Mouse (Mus musculus) frontal cortex, postnatal 14 days (tissue): Measurements from ENCODE around the gene Pacsin1.
"Not testable (repeated sequence)": the region's sequence is repeated elsewhere in the genome, so short reads cannot be mapped to it uniquely, and the experiment has no call there.

Experiments
- DNase-seq, 2 experiments: peaks; one replicate each; pipeline ENCODE4 v3.0.0; 2022; ENCODE audit warnings: low spot score in 2 of 2

Pacsin1 gene

GRCm38 (mm10) chr17:27636132-27637020 is 18.9 kb upstream of the Pacsin1 start, which contains the start of gene Rps10:
Rps10 (minus strand) TSS chr17:27636669.
- DNase-seq, result no peak

- DNase-seq, result no peak
These were observed 18.0 kb upstream of the Pacsin1 start for GRCm38 (mm10) chr17:27637333-27637732.

GRCm38 (mm10) chr17:27638921-27639332 is 16.4 kb upstream of the Pacsin1 start:
- DNase-seq, result peak; percentile 59 to 64

- DNase-seq, result not testable (repeated sequence)
These were observed 15.5 kb upstream of the Pacsin1 start for GRCm38 (mm10) chr17:27639851-27640250.

GRCm38 (mm10) chr17:27642491-27643062 is 12.7 kb upstream of the Pacsin1 start:
- DNase-seq, result peak; percentile 73 to 79

- DNase-seq, result no peak
These were observed 12.2 kb upstream of the Pacsin1 start for GRCm38 (mm10) chr17:27643101-27643500.

- no peak for DNase-seq
These were observed 11.6 kb upstream of the Pacsin1 start for GRCm38 (mm10) chr17:27643756-27644155.

GRCm38 (mm10) chr17:27644572-27644971 is 10.7 kb upstream of the Pacsin1 start:
- no peak for DNase-seq

GRCm38 (mm10) chr17:27645807-27646206 is 9.5 kb upstream of the Pacsin1 start:
- DNase-seq, result no peak

GRCm38 (mm10) chr17:27650160-27650559 is 5.1 kb upstream of the Pacsin1 start:
- DNase-seq, result no peak

- no peak for DNase-seq
These were observed 4.7 kb upstream of the Pacsin1 start for GRCm38 (mm10) chr17:27650586-27650985.

GRCm38 (mm10) chr17:27652046-27652790 is 3.1 kb upstream of the Pacsin1 start:
- no peak for DNase-seq

GRCm38 (mm10) chr17:27653253-27653959 is 1.9 kb upstream of the Pacsin1 start:
- DNase-seq, result no peak

GRCm38 (mm10) chr17:27656011-27656399 is 696 bp downstream of the Pacsin1 start:
- DNase-seq, result peak; percentile 62 to 70

- DNase-seq, result no peak
These were observed 1.1 kb downstream of the Pacsin1 start for GRCm38 (mm10) chr17:27656414-27656813.

- no peak for DNase-seq
These were observed 1.8 kb downstream of the Pacsin1 start for GRCm38 (mm10) chr17:27657123-27657522.

GRCm38 (mm10) chr17:27658767-27659166 is 3.5 kb downstream of the Pacsin1 start:
- no peak for DNase-seq

- no peak for DNase-seq
These were observed 16.4 kb downstream of the Pacsin1 start for GRCm38 (mm10) chr17:27671720-27672119.

GRCm38 (mm10) chr17:27673945-27674344 is 18.6 kb downstream of the Pacsin1 start:
- no peak for DNase-seq

- DNase-seq, result no peak
These were observed 20.1 kb downstream of the Pacsin1 start for GRCm38 (mm10) chr17:27675453-27675852.

- DNase-seq, result no peak
These were observed 21.0 kb downstream of the Pacsin1 start for GRCm38 (mm10) chr17:27676270-27676669.

GRCm38 (mm10) chr17:27677756-27678155 is 22.4 kb downstream of the Pacsin1 start:
- no peak for DNase-seq
